Mouse (Mus musculus) embryonic facial prominence, embryonic 13.5 days (tissue): ENCODE data around the gene Rplp0. TPM values are rescaled to one million over a fixed set of nuclear protein-coding genes. Genes with fewer than 3 reads are reported as not detected.
"Not testable (repeated sequence)": the region's sequence is repeated elsewhere in the genome, so short reads cannot be mapped to it uniquely, and the experiment has no call there.

Experiments used
- ATAC-seq: fragments of 200-750 bp; cut with Nextera tagmentation; 2 replicates; pipeline ENCODE4 v1.8.0; 2017; ENCODE audit warnings: low read depth; ENCODE audit not compliant: insufficient number of reproducible peaks, insufficient read depth, low FRiP score, low TSS enrichment
- H3K27ac ChIP-seq: fragments of 300-500 bp; sonication (generic); 2 replicates; pipeline ENCODE4 v1.5.1; 2015; ENCODE audit warnings: moderate library complexity, mild to moderate bottlenecking, inconsistent platforms
- H3K27me3 ChIP-seq: fragments of 300-500 bp; sonication (generic); 2 replicates; pipeline ENCODE4 v1.6.1; 2015; ENCODE audit warnings: mild to moderate bottlenecking, inconsistent platforms
- H3K36me3 ChIP-seq: fragments of 300-500 bp; sonication (generic); 2 replicates; pipeline ENCODE4 v1.6.1; 2015; ENCODE audit warnings: mild to moderate bottlenecking, inconsistent platforms
- H3K4me1 ChIP-seq: fragments of 300-500 bp; sonication (generic); 2 replicates; pipeline ENCODE4 v1.6.1; 2015; ENCODE audit warnings: inconsistent platforms
- H3K4me2 ChIP-seq: fragments of 300-500 bp; sonication (generic); 2 replicates; pipeline ENCODE4 v1.6.1; 2015; ENCODE audit warnings: moderate library complexity, mild to moderate bottlenecking, inconsistent platforms
- H3K4me3 ChIP-seq: fragments of 300-500 bp; sonication (generic); 2 replicates; pipeline ENCODE4 v1.5.1; 2015; ENCODE audit warnings: mild to moderate bottlenecking, inconsistent platforms
- H3K9ac ChIP-seq: fragments of 300-500 bp; sonication (generic); 2 replicates; pipeline ENCODE4 v1.6.1; 2015; ENCODE audit warnings: mild to moderate bottlenecking, inconsistent platforms
- H3K9me3 ChIP-seq: fragments of 300-500 bp; sonication (generic); 2 replicates; pipeline ENCODE4 v1.6.1; 2016; ENCODE audit warnings: inconsistent platforms
- WGBS: fragments of 180-500 bp; shearing (Covaris S2); methylation state at CpG from one replicate; pipeline ENCODE4 v1.1.7; 2015; ENCODE audit warnings: mixed read lengths; 5-methylcytosine and 5-hydroxymethylcytosine counted together
- polyA plus RNA-seq: library from polyadenylated mRNA; unstranded; fragments of >200 nt; fragmentation: Nextera tagmentation; extraction: Ambion mirVana; gene quantifications from 2 replicates; pipeline ENCODE4 v1.2.1, GENCODE M21; 2015

Rplp0 gene
- polyA plus RNA-seq, 1 experiment from 2014 or later, result 1,729 TPM

DNA sequence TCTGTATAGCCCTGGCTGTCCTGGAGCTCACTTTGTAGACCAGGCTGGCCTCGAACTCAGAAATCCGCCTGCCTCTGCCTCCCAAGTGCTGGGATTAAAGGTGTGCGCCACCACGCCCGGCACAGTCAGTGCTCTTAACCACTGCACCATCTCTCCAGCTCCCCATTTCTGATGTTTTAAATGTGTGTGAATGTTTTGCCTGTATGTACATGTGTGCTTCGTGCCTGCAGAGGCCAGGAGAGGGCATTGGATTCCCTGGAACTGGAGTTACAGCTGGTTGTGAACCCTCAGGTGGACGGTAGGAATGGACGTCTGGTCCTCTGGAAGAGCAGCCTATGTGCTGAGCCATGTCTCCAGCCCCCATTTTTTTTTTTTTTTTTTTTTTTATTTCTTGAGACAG is 41.1 kb upstream of the Rplp0 start:
- H3K27ac ChIP-seq, ATAC-seq, H3K27me3 ChIP-seq, H3K4me2 ChIP-seq, H3K9me3 ChIP-seq, H3K9ac ChIP-seq, H3K4me3 ChIP-seq: not testable (repeated sequence)
- H3K36me3 ChIP-seq, result peaks cover 22% of the 10 kb centered on the region; the same call in 1 of the 2 replicates
- H3K4me1 ChIP-seq, result peaks cover 62% of the 10 kb centered on the region
- 96% methylated on average over 8 of the region's 8 CpGs for WGBS

DNA sequence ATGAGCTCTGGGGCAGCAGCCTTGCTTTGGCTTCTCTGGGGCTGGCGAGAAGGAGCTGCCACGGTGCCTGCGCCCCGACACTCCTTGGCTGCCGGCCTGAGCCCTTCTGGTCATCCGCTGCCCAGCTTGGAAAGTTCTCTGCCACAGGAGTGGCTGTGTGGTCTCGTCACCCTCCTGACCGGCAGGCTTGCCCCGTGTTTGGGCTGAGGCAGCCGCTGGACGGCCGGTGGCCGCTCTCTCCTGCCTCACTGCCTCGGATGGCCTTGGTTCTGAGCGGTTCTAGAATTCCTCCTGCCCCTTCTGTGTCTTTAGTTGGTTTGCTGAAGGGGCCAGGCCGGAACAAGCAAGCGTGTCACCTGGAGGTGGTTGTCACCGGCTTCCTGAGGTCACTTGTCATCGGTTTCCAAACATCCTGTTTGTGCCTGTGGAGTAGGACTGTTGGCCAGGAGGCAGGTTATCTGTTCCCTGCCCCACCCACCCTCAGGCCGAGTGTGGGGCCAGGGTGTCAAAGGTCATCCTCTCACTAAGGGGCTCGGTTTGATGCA is 38.9 kb upstream of the Rplp0 start:
- peak overlapping the region; percentile 11; the same call in 1 of the 2 replicates for H3K9ac ChIP-seq
- no peaks in the 10 kb centered on the region for H3K27me3 ChIP-seq
- H3K27ac ChIP-seq, result peak overlapping the region; percentile 48
- H3K36me3 ChIP-seq, result peaks cover 18% of the 10 kb centered on the region; the same call in 1 of the 2 replicates
- WGBS, result 46% methylated on average over 21 of the region's 21 CpGs
- H3K9me3 ChIP-seq, result no peaks in the 10 kb centered on the region
- no peak overlapping the region for H3K4me2 ChIP-seq
- peaks cover 62% of the 10 kb centered on the region for H3K4me1 ChIP-seq
- no peak overlapping the region for H3K4me3 ChIP-seq
- ATAC-seq, result no peak

DNA sequence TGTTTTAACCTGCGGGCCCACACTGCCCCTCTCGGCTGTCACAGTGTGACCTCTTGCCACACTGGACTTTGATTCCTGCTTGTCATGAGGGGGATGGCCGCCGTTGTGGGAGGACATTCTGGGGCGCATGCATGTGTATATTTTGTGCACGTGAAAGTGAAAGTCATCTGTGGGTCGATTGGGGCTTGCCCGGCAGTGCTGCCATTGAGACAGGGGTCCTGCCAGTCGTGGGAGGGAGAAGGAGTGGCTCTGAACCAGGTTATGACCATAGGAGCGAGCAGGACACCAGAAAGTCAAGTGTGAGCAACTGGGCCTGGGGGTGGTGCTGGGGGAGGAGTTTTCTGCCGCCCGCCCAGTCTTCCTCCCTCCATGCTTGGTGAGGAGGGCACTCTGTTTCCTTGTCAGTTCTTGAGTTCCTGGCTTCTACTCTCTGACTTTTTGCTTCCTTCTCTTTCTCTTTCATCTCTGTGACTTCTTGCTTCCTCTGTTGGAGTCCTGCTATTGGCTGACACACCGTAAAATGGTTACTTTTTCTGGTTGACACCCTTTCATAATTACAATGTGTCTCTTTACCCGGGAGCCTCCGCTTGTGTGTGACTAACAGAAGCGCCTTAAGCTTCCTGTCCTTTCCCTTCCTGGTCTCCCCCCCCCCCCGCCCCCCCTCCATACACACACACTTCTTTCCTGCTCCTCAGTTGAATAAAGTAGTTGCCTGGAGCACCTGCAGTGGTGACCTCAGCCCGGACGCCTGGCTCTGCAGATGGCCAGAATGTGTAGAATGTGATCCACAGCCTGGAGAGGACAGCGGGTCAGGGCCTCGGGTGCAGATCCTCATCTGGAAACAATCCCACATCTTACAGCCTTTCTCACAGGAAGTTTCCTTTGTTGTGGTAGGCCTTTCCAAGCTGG is 37.5 kb upstream of the Rplp0 start:
- 44% methylated on average over 20 of the region's 21 CpGs for WGBS
- H3K27ac ChIP-seq, result peak overlapping the region; percentile 71
- H3K4me2 ChIP-seq, result no peak overlapping the region
- no peak overlapping the region for H3K4me3 ChIP-seq
- H3K27me3 ChIP-seq, result no peaks in the 10 kb centered on the region
- H3K36me3 ChIP-seq, result peaks cover 12% of the 10 kb centered on the region; the same call in 1 of the 2 replicates
- ATAC-seq, result no peak
- peaks cover 62% of the 10 kb centered on the region for H3K4me1 ChIP-seq
- H3K9me3 ChIP-seq, result no peaks in the 10 kb centered on the region
- H3K9ac ChIP-seq, result no peak overlapping the region

DNA sequence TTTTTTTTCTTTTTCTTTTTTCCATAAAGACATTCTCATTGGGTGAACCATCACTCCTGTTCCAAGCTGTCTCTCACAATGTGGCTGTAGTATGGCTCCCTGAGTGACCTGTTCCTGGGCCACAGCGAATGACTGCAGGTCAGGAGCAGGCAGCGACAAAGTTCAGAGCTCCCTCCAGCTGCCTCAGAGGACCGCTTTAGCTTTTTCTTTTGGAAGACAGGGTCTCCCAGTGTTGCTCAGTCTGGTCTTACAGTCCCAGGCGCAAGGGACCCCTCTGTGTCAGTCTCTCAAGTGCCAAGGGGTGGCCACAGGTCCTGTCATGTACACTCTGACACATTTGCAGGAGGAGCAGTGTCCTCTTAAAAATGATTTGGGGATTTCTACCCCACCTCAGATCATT is 36.7 kb upstream of the Rplp0 start:
- no peak for ATAC-seq
- H3K4me2 ChIP-seq, result no peak overlapping the region
- 0 out of 2 replicates have a peak, but pooled peaks cover 7% of the 10 kb centered on the region for H3K36me3 ChIP-seq
- H3K27ac ChIP-seq, result peak overlapping the region; percentile 71
- H3K27me3 ChIP-seq, result no peaks in the 10 kb centered on the region
- no peak overlapping the region for H3K4me3 ChIP-seq
- WGBS, result 55% methylated on average over 4 of the region's 4 CpGs
- H3K9me3 ChIP-seq, result no peaks in the 10 kb centered on the region
- 0 out of 2 replicates have a peak overlapping the region, but pooled peaks have one; percentile 27 for H3K9ac ChIP-seq
- peaks cover 62% of the 10 kb centered on the region for H3K4me1 ChIP-seq

DNA sequence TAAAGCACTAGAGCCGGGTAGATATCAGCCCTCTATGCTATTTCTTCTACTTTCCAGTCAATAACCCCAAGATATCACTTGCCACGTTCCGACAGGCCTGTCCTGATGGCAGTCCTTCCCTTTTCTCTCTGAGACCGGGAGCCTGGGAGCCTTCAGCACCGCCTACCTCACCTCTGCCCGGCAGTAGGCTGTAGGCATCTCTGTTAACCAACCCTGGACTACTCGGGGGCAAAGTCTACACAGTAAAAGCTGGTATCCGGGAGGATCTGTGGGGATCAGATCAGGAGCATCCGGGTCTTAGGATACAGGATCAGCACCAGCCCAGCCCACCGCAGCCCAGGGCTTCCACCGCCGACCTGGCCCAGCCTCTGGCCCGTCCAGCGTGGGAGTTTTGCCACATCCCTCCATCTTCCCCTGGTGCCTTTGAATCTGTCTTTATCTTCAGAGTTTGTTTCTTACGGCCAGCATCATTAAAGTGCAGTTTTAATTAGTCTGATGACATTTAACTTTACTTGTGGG is 36.2 kb upstream of the Rplp0 start:
- peak overlapping the region; percentile 71 for H3K27ac ChIP-seq
- H3K4me3 ChIP-seq, result no peak overlapping the region
- H3K4me2 ChIP-seq, result no peak overlapping the region
- H3K36me3 ChIP-seq, result 0 out of 2 replicates have a peak, but pooled peaks cover 5% of the 10 kb centered on the region
- H3K27me3 ChIP-seq, result no peaks in the 10 kb centered on the region
- H3K9ac ChIP-seq, result no peak overlapping the region
- H3K4me1 ChIP-seq, result peaks cover 63% of the 10 kb centered on the region
- ATAC-seq, result no peak
- no peaks in the 10 kb centered on the region for H3K9me3 ChIP-seq
- 67% methylated on average over 15 of the region's 15 CpGs for WGBS

DNA sequence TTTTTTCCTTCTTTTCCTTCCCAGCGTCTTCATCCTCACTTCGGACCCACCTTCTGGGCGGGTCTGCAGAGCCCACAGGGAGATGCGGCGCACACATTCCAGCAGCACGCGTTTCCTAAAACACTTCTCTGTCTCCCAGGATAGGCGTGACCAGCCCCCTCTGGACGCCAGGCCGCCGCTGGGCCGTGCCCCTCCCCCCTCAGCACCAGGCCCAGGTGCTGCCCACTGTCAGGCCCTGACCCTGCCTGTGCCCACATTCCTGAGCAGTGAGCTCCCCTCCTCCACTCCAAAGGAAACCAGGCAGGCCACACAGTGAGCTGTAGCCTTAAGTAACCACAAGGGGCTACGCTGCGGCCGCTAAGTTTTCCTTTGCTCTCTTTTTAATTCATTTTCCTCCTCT is 35.3 kb upstream of the Rplp0 start:
- Histone ChIP-seq H3K27me3 (no peaks in the 10 kb centered on the region), H3K36me3 (0 out of 2 replicates have a peak, but pooled peaks cover 7% of the 10 kb centered on the region), H3K4me1 (peaks cover 66% of the 10 kb centered on the region), H3K4me3 (peak overlapping the region; percentile 10; the same call in 1 of the 2 replicates), H3K9me3 (no peaks in the 10 kb centered on the region), H3K9ac (peak overlapping the region; percentile 41), H3K27ac (peak overlapping the region; percentile 71; the same call in 1 of the 2 replicates), H3K4me2 (peak overlapping the region; percentile 53)
- 4% methylated on average over 15 of the region's 15 CpGs for WGBS
- ATAC-seq, result no peak

DNA sequence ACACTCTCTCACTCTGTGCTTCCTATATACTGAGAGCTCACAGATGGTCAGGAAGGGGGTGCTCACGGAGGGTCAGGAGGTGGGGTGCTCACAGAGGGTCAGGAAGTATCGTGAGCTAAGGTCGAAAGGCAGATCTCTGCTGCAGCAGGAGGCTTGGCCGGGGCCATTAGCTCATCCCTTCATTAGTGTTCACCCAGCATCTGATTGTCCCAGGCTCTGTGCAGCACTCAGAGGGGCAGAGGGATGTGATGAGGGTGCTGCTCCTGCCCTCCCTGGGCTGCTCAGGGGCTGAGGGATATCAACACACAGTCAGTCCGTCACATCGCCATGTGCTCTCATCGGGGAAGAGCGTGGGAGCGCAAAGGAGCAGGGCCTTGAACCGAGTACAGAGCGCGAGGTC is 34.8 kb upstream of the Rplp0 start:
- H3K9ac ChIP-seq, result peak overlapping the region; percentile 41
- H3K4me3 ChIP-seq, result no peak overlapping the region
- H3K27me3 ChIP-seq, result no peaks in the 10 kb centered on the region
- ATAC-seq, result no peak
- 0 out of 2 replicates have a peak, but pooled peaks cover 3% of the 10 kb centered on the region for H3K36me3 ChIP-seq
- no peaks in the 10 kb centered on the region for H3K9me3 ChIP-seq
- peak overlapping the region; percentile 53 for H3K4me2 ChIP-seq
- peak overlapping the region; percentile 71; the same call in 1 of the 2 replicates for H3K27ac ChIP-seq
- WGBS, result 50% methylated on average over 12 of the region's 12 CpGs
- peaks cover 70% of the 10 kb centered on the region for H3K4me1 ChIP-seq

DNA sequence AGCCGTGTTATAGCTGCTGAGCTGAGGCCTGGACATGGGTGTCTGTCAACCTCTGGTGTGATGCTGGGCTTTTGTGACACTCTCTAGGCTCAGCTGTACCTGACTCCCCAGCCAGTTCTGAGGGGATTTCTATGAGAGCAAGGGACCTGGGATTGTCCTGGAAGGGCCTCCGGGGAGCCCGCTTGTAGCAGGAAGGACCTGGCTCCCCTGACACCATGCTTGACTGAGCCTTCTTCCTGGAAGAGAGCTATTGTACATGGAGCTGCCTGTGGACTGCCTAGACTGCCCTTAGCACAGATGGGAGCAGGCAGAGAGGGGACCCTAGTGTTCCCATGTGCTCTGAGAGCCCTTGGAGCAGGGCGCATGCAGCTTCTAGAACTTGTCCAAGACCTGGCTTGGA is 33.9 kb upstream of the Rplp0 start:
- ATAC-seq, result no peak
- Histone ChIP-seq H3K9ac (no peak overlapping the region), H3K27ac (peak overlapping the region; percentile 49; the same call in 1 of the 2 replicates), H3K27me3 (no peaks in the 10 kb centered on the region), H3K36me3 (0 out of 2 replicates have a peak, but pooled peaks cover 3% of the 10 kb centered on the region), H3K4me3 (no peak overlapping the region), H3K4me1 (peaks cover 77% of the 10 kb centered on the region), H3K4me2 (no peak overlapping the region), H3K9me3 (no peaks in the 10 kb centered on the region)
- WGBS, result 85% methylated on average over 4 of the region's 4 CpGs

DNA sequence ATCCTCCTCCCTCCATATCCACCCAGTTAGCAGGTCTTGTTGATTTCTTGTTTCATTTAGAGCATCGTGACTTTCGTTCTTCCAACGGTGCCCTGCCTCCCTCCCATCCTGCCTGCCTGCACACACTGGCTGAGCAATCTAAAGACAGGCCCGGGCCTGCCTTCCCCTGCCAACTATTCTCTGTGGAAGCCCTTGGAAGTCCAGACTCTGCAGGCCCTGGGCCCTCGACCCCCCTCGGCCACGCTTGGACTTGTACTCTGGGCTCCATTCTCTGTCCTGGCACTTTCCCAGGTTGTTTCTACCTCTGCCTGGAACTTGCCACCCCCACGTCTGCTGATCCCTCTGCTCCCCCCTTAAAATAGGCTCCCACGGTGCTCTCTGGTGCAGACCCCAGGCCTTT is 33.3 kb upstream of the Rplp0 start:
- 64% methylated on average over 9 of the region's 9 CpGs for WGBS
- Histone ChIP-seq H3K27ac (peak overlapping the region; percentile 49; the same call in 1 of the 2 replicates), H3K9ac (0 out of 2 replicates have a peak overlapping the region, but pooled peaks have one; percentile 40), H3K36me3 (0 out of 2 replicates have a peak, but pooled peaks cover 3% of the 10 kb centered on the region), H3K4me1 (peaks cover 79% of the 10 kb centered on the region), H3K9me3 (no peaks in the 10 kb centered on the region), H3K4me2 (0 out of 2 replicates have a peak overlapping the region, but pooled peaks have one; percentile 3), H3K27me3 (no peaks in the 10 kb centered on the region), H3K4me3 (no peak overlapping the region)
- no peak for ATAC-seq

DNA sequence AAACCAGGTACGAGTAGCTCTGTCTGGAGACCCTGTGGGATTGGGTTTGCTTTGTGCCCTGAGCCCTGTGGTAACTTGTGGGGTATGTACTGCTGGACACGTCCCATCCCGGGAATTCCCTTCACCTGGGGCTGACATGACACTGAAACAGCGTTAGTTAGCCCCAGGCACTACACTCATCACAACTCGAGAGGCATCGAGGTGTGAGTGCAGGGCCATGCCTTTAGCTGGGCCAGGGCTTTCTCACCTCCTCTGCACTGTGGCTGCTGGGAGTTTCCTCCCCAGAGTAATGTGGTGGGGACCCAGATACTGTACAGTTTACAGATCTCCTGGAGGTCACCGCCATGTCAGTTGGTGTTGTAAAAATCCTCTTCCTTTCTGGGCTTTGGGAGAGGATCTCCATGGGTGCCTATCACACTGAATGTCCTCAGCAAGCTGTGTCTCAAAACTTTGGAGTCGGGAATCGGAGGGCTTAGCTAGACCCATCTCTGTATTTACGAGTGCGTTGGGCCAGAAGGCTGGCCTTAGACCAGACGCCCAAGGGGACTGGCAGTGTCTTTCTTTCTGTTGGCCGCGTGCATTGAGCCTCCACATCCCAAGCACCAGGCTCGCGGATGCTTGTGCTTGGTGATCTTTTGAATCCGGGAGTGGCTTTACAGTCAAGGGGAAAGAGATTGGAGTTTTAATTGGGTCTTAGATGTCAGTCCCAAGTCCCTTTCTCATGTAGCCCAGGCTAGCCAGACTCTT is 32.6 kb upstream of the Rplp0 start:
- Histone ChIP-seq H3K9me3 (no peaks in the 10 kb centered on the region), H3K4me1 (peaks cover 82% of the 10 kb centered on the region), H3K4me3 (no peak overlapping the region), H3K4me2 (no peak overlapping the region), H3K36me3 (0 out of 2 replicates have a peak, but pooled peaks cover 3% of the 10 kb centered on the region), H3K9ac (0 out of 2 replicates have a peak overlapping the region, but pooled peaks have one; percentile 40), H3K27me3 (no peaks in the 10 kb centered on the region), H3K27ac (peak overlapping the region; percentile 49; the same call in 1 of the 2 replicates)
- no peak for ATAC-seq
- WGBS, result 81% methylated on average over 17 of the region's 17 CpGs

DNA sequence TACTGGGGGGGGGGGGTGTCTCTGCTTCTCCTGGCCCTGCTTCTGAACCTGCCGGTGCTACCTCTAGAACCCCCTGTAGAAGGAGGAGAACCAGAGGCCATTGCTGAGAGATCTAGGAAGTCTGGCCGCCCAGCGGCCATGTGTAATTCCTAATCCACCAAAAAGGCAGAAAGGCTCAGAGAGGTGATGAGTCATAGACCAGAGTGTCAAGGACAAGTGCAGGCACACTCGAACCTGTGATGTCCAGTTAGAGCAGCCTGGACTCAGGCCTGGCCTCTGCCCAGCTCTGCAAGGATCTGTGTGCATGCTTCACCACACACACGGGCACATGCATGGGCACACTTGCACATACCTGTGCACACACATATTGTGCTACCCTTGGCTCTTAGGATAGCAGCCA is 31.1 kb upstream of the Rplp0 start:
- no peak for ATAC-seq

More for the DNA sequence above, 31.1 kb upstream of the Rplp0 start:
- H3K9ac ChIP-seq, result no peak overlapping the region
- H3K36me3 ChIP-seq, result 0 out of 2 replicates have a peak, but pooled peaks cover 3% of the 10 kb centered on the region
- no peak overlapping the region for H3K4me2 ChIP-seq
- no peaks in the 10 kb centered on the region for H3K27me3 ChIP-seq
- H3K4me3 ChIP-seq, result no peak overlapping the region
- no peak overlapping the region for H3K27ac ChIP-seq
- peaks cover 81% of the 10 kb centered on the region for H3K4me1 ChIP-seq
- WGBS, result 83% methylated on average over 5 of the region's 5 CpGs
- no peaks in the 10 kb centered on the region for H3K9me3 ChIP-seq
